Mouse (Mus musculus) E14TG2a.4 (cell line): ENCODE results near the gene Phc1.

Experiments
- CTCF ChIP-seq: conservative IDR thresholded peaks from 2 replicates; pipeline ENCODE4 v1.5.1; 2014; ENCODE audit warnings: low read length
- NANOG ChIP-seq: IDR thresholded peaks from 2 replicates; pipeline ENCODE4 v1.6.1; 2014; ENCODE audit warnings: borderline replicate concordance, low read length, mixed read lengths
- POU5F1 ChIP-seq: IDR thresholded peaks from 2 replicates; pipeline ENCODE4 v1.6.1; 2014; ENCODE audit warnings: low read length, borderline replicate concordance

DNA sequence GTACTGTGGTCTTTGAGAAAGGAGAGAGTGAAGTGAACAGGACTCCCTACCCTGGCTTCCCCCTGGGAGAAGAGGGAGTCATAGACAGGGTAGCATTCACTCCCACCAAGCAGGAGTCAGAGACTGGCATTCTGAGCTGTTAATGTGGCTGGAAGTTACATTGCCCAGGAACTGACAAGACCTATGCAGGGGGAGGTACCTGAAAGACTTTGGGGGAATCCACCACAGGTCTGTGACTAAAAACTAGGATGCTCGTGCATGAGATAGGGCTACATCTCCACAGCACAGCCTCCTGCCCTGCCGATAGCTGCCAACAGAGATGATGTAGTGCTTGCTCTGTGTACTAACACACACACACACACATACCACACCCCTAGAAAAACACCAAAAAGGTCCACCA lies 56.9 kb downstream of the Phc1 start:
- TF ChIP-seq CTCF: no peak
- TF ChIP-seq POU5F1: no peak
- no peak for TF ChIP-seq NANOG
